Mouse (Mus musculus) liver, postnatal 0 days (tissue): Measurements from ENCODE around the gene Ncln. TPM values are rescaled to one million over a fixed set of nuclear protein-coding genes. Genes with fewer than 3 reads are reported as not detected.
A peak's percentile ranks its signal among the peaks of the same experiment; 100 is the strongest.

Experiments used
- ATAC-seq: fragments of 200-750 bp; cut with Nextera tagmentation; 2 replicates; pipeline ENCODE4 v1.8.0; 2017; ENCODE audit warnings: mild to moderate bottlenecking, moderate library complexity
- DNase-seq: peaks from one replicate; pipeline ENCODE4 v3.0.0-alpha.2; 2016
- H3K27ac ChIP-seq: fragments of 300-500 bp; sonication (generic); 2 replicates; pipeline ENCODE4 v1.5.1; 2014; ENCODE audit warnings: antibody characterized with exemption, moderate library complexity, mild to moderate bottlenecking, low read depth
- H3K27me3 ChIP-seq: fragments of 300-500 bp; sonication (generic); 2 replicates; pipeline ENCODE4 v1.6.1; 2014; ENCODE audit warnings: low read length, control low read depth, mixed read lengths; ENCODE audit not compliant: insufficient read depth
- H3K36me3 ChIP-seq: fragments of 300-500 bp; sonication (generic); replicated peaks from 2 replicates; pipeline ENCODE4 v1.6.1; 2014; ENCODE audit warnings: mild to moderate bottlenecking, control low read depth, low read length, moderate library complexity, mixed read lengths; ENCODE audit not compliant: insufficient read depth
- H3K4me1 ChIP-seq: fragments of 300-500 bp; sonication (generic); 2 replicates; pipeline ENCODE4 v1.6.1; 2014; ENCODE audit warnings: antibody characterized with exemption, mild to moderate bottlenecking, control low read depth; ENCODE audit not compliant: insufficient read depth
- H3K4me2 ChIP-seq: fragments of 300-500 bp; sonication (generic); 2 replicates; pipeline ENCODE4 v1.6.1; 2014; ENCODE audit warnings: low read depth, mild to moderate bottlenecking, low read length, moderate library complexity, mixed read lengths
- H3K4me3 ChIP-seq: fragments of 300-500 bp; sonication (generic); 2 replicates; pipeline ENCODE4 v1.5.1; 2014; ENCODE audit warnings: low read depth, low read length
- H3K9ac ChIP-seq: fragments of 300-500 bp; sonication (generic); replicated peaks from 2 replicates; pipeline ENCODE4 v1.6.1; 2014; ENCODE audit warnings: mild to moderate bottlenecking, moderate library complexity
- H3K9me3 ChIP-seq: fragments of 300-500 bp; sonication (generic); 2 replicates; pipeline ENCODE4 v1.6.1; 2016; ENCODE audit warnings: mild to moderate bottlenecking, control low read depth, low read length, mixed read lengths
- CTCF ChIP-seq: sonication (generic); IDR thresholded peaks from 2 replicates; pipeline ENCODE4 v1.5.1; 2016; ENCODE audit warnings: antibody characterized with exemption, low read depth
- EP300 ChIP-seq: IDR thresholded peaks from 2 replicates; pipeline ENCODE4 v1.6.1; 2016; ENCODE audit warnings: antibody characterized with exemption, low read depth, mild to moderate bottlenecking
- WGBS: fragments of 180-500 bp; shearing (Covaris S2); extraction: QIAGEN DNeasy Blood & Tissue Kit; methylation state at CpG from one replicate; pipeline ENCODE4 v1.1.7; 2014; ENCODE audit not compliant: insufficient replicate concordance; 5-methylcytosine and 5-hydroxymethylcytosine counted together
- polyA plus RNA-seq: library from polyadenylated mRNA; unstranded; fragments of >200 nt; fragmentation: Nextera tagmentation; extraction: Ambion mirVana; gene quantifications from 2 replicates; pipeline ENCODE4 v1.2.1, GENCODE M21; 2015

Ncln gene
- polyA plus RNA-seq, 1 experiment from 2014 or later, result 30.6 TPM

GRCm38 (mm10) chr10:81469253-81469652 lies 26.9 kb downstream of the Ncln start:
- Histone ChIP-seq H3K27ac (no peak overlapping the region), H3K4me3 (no peak overlapping the region), H3K9ac (no peak overlapping the region), H3K36me3 (no peaks in the 10 kb centered on the region), H3K9me3 (no peaks in the 10 kb centered on the region), H3K4me1 (peaks cover 9% of the 10 kb centered on the region), H3K4me2 (no peak overlapping the region), H3K27me3 (peaks cover 52% of the 10 kb centered on the region)
- TF ChIP-seq CTCF (no peak), EP300 (no peak)
- ATAC-seq, result no peak
- WGBS, result 72% methylated on average over 5 of the region's 5 CpGs
- DNase-seq, result no peak

- H3K36me3 ChIP-seq, result no peaks in the 10 kb centered on the region
- ATAC-seq (no peak), DNase-seq (no peak)
- H3K4me2 ChIP-seq, result no peak overlapping the region
- WGBS, result 74% methylated on average over 16 of the region's 16 CpGs
- no peak overlapping the region for H3K9ac ChIP-seq
- H3K4me1 ChIP-seq, result peaks cover 12% of the 10 kb centered on the region
- no peak overlapping the region for H3K27ac ChIP-seq
- H3K9me3 ChIP-seq, result no peaks in the 10 kb centered on the region
- no peak overlapping the region for H3K4me3 ChIP-seq
- H3K27me3 ChIP-seq, result peaks cover 52% of the 10 kb centered on the region
- TF ChIP-seq EP300, result no peak
- no peak for TF ChIP-seq CTCF
Observed at GRCm38 (mm10) chr10:81467670-81468235, 28.4 kb downstream of the Ncln start.

- H3K36me3 ChIP-seq, result no peaks in the 10 kb centered on the region
- H3K9me3 ChIP-seq, result no peaks in the 10 kb centered on the region
- TF ChIP-seq CTCF, result no peak
- TF ChIP-seq EP300, result no peak
- DNase-seq (peak; percentile 13), ATAC-seq (no peak)
- H3K4me1 ChIP-seq, result peaks cover 16% of the 10 kb centered on the region
- no peak overlapping the region for H3K4me3 ChIP-seq
- 60% methylated on average over 14 of the region's 14 CpGs for WGBS
- no peak overlapping the region for H3K27ac ChIP-seq
- no peak overlapping the region for H3K4me2 ChIP-seq
- H3K9ac ChIP-seq, result no peak overlapping the region
- H3K27me3 ChIP-seq, result peaks cover 52% of the 10 kb centered on the region
Observed at GRCm38 (mm10) chr10:81466881-81467280, 29.3 kb downstream of the Ncln start.

GRCm38 (mm10) chr10:81466066-81466465 lies 30.1 kb downstream of the Ncln start:
- H3K9me3 ChIP-seq, result no peaks in the 10 kb centered on the region
- no peaks in the 10 kb centered on the region for H3K36me3 ChIP-seq
- no peak overlapping the region for H3K4me3 ChIP-seq
- H3K4me1 ChIP-seq, result peaks cover 17% of the 10 kb centered on the region
- peak; percentile 13 for DNase-seq
- TF ChIP-seq CTCF (no peak), EP300 (no peak)
- H3K9ac ChIP-seq, result no peak overlapping the region
- 52% methylated on average over 2 of the region's 2 CpGs for WGBS
- peaks cover 56% of the 10 kb centered on the region for H3K27me3 ChIP-seq
- H3K4me2 ChIP-seq, result no peak overlapping the region
- ATAC-seq, result no peak
- no peak overlapping the region for H3K27ac ChIP-seq

- ATAC-seq (no peak), DNase-seq (peak; percentile 24)
- Histone ChIP-seq H3K4me3 (no peak overlapping the region), H3K4me1 (peaks cover 17% of the 10 kb centered on the region), H3K9ac (no peak overlapping the region), H3K9me3 (no peaks in the 10 kb centered on the region), H3K4me2 (0 out of 2 replicates have a peak overlapping the region, but pooled peaks have one; percentile 57), H3K27me3 (peaks cover 56% of the 10 kb centered on the region), H3K27ac (no peak overlapping the region), H3K36me3 (no peaks in the 10 kb centered on the region)
- 16% methylated on average over 5 of the region's 5 CpGs for WGBS
- TF ChIP-seq CTCF, result no peak
- no peak for TF ChIP-seq EP300
Observed at GRCm38 (mm10) chr10:81465265-81465645, 30.9 kb downstream of the Ncln start.

GRCm38 (mm10) chr10:81464405-81465264 lies 31.6 kb downstream of the Ncln start:
- ATAC-seq (peak; percentile 88), DNase-seq (peak; percentile 82)
- no peaks in the 10 kb centered on the region for H3K9me3 ChIP-seq
- H3K27ac ChIP-seq, result no peak overlapping the region
- H3K9ac ChIP-seq, result no peak overlapping the region
- peaks cover 60% of the 10 kb centered on the region for H3K27me3 ChIP-seq
- no peaks in the 10 kb centered on the region for H3K36me3 ChIP-seq
- WGBS, result 4% methylated on average over 33 of the region's 33 CpGs
- TF ChIP-seq EP300, result no peak
- no peak for TF ChIP-seq CTCF
- H3K4me3 ChIP-seq, result peak overlapping the region; percentile 21
- H3K4me1 ChIP-seq, result peaks cover 17% of the 10 kb centered on the region
- peak overlapping the region; percentile 57 for H3K4me2 ChIP-seq
